Mouse (Mus musculus) hindbrain, postnatal 0 days (tissue): ENCODE results near the gene Dlx1. TPM values are rescaled to one million over a fixed set of nuclear protein-coding genes. Genes with fewer than 3 reads are reported as not detected.

Experiments used
- ATAC-seq: fragments of 200-750 bp; cut with Nextera tagmentation; 2 replicates; pipeline ENCODE4 v1.8.0; 2017; ENCODE audit warnings: mild to moderate bottlenecking, moderate TSS enrichment, moderate library complexity
- DNase-seq: peaks from one replicate; pipeline ENCODE4 v3.0.0-alpha.2; 2015; ENCODE audit warnings: low spot score
- H3K27ac ChIP-seq: fragments of 300-500 bp; sonication (generic); 2 replicates; pipeline ENCODE4 v1.5.1; 2014; ENCODE audit warnings: mild to moderate bottlenecking
- H3K27me3 ChIP-seq: fragments of 300-500 bp; sonication (generic); 2 replicates; pipeline ENCODE4 v1.6.1; 2014; ENCODE audit warnings: low read length, mixed read lengths; ENCODE audit not compliant: insufficient read depth
- H3K36me3 ChIP-seq: fragments of 300-500 bp; sonication (generic); 2 replicates; pipeline ENCODE4 v1.6.1; 2014; ENCODE audit warnings: low read length, mixed read lengths; ENCODE audit not compliant: insufficient read depth
- H3K4me1 ChIP-seq: fragments of 300-500 bp; sonication (generic); 2 replicates; pipeline ENCODE4 v1.6.1; 2014; ENCODE audit warnings: antibody characterized with exemption, low read length, mixed read lengths; ENCODE audit not compliant: insufficient read depth
- H3K4me2 ChIP-seq: fragments of 300-500 bp; sonication (generic); 2 replicates; pipeline ENCODE4 v1.6.1; 2014; ENCODE audit warnings: low read depth, mild to moderate bottlenecking, low read length, moderate library complexity, mixed read lengths
- H3K4me3 ChIP-seq: fragments of 300-500 bp; sonication (generic); 2 replicates; pipeline ENCODE4 v1.5.1; 2014; ENCODE audit warnings: low read length
- H3K9ac ChIP-seq: fragments of 300-500 bp; sonication (generic); replicated peaks from 2 replicates; pipeline ENCODE4 v1.6.1; 2014; ENCODE audit warnings: mild to moderate bottlenecking, low read length, moderate library complexity, mixed read lengths
- H3K9me3 ChIP-seq: fragments of 300-500 bp; sonication (generic); 2 replicates; pipeline ENCODE4 v1.6.1; 2016; ENCODE audit warnings: low read length, mixed read lengths
- CTCF ChIP-seq: IDR thresholded peaks from 2 replicates; pipeline ENCODE4 v1.5.1; 2016; ENCODE audit warnings: antibody characterized with exemption, control low read depth, low read depth
- WGBS: fragments of 180-500 bp; shearing (Covaris S2); extraction: QIAGEN DNeasy Blood & Tissue Kit; methylation state at CpG from one replicate; pipeline ENCODE4 v1.1.7; 2014; 5-methylcytosine and 5-hydroxymethylcytosine counted together
- polyA plus RNA-seq: library from polyadenylated mRNA; unstranded; fragments of >200 nt; fragmentation: Nextera tagmentation; extraction: Ambion mirVana; gene quantifications from 2 replicates; pipeline ENCODE4 v1.2.1, GENCODE M21; 2015
- total RNA-seq: library from RNA; depleted of rRNA; stranded (reverse); fragments of >200 nt; gene quantifications from 2 replicates; pipeline ENCODE4 v1.2.3, GENCODE M21; 2014

Dlx1 gene
- total and polyA plus RNA-seq, 2 experiments from 2014 or later = 3.5 TPM; not detected in 1

- H3K4me3 ChIP-seq = no peak overlapping the region
- ATAC-seq = no peak
Observed at GRCm38 (mm10) chr2:71531990-71532970, 4.4 kb downstream of the Dlx1 start.

DNA sequence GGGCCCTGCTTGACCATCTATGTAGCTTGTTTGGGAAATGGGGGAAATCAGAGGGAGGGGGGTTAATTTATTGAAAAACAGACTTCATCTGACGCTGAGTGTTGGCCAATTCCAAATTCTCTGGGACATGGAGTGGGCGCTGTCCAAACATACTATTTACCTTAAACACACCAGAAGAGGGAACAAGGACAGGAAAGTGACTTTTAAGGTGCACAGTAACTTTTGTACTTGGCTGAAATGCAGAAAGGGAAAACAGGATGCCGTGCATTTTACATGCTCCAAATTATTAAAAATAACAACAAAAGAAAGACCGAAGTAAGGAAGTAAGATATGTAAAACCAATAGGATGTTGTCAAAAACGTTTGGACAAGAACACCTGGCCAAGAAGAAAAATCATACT is 5.2 kb downstream of the Dlx1 start:
- H3K9me3 ChIP-seq = no peaks in the 10 kb centered on the region
- H3K9ac ChIP-seq = no peak overlapping the region
- no peak overlapping the region for H3K4me2 ChIP-seq
- no peaks in the 10 kb centered on the region for H3K36me3 ChIP-seq
- 11% methylated on average over 5 of the region's 5 CpGs for WGBS
- H3K27me3 ChIP-seq = peaks cover 78% of the 10 kb centered on the region
- no peaks in the 10 kb centered on the region for H3K4me1 ChIP-seq
- no peak overlapping the region for H3K27ac ChIP-seq
- ATAC-seq = no peak
- DNase-seq = no peak
- H3K4me3 ChIP-seq = no peak overlapping the region
- no peak for TF ChIP-seq CTCF

More at GRCm38 (mm10) chr2:71531990-71532970, 4.4 kb downstream of the Dlx1 start:
- Histone ChIP-seq H3K9ac (no peak overlapping the region), H3K4me2 (no peak overlapping the region), H3K27ac (no peak overlapping the region), H3K9me3 (no peaks in the 10 kb centered on the region), H3K36me3 (no peaks in the 10 kb centered on the region), H3K4me1 (no peaks in the 10 kb centered on the region), H3K27me3 (peaks cover 79% of the 10 kb centered on the region)
- no peak for DNase-seq
- no peak for TF ChIP-seq CTCF
- 1% methylated on average over 43 of the region's 43 CpGs for WGBS

DNA sequence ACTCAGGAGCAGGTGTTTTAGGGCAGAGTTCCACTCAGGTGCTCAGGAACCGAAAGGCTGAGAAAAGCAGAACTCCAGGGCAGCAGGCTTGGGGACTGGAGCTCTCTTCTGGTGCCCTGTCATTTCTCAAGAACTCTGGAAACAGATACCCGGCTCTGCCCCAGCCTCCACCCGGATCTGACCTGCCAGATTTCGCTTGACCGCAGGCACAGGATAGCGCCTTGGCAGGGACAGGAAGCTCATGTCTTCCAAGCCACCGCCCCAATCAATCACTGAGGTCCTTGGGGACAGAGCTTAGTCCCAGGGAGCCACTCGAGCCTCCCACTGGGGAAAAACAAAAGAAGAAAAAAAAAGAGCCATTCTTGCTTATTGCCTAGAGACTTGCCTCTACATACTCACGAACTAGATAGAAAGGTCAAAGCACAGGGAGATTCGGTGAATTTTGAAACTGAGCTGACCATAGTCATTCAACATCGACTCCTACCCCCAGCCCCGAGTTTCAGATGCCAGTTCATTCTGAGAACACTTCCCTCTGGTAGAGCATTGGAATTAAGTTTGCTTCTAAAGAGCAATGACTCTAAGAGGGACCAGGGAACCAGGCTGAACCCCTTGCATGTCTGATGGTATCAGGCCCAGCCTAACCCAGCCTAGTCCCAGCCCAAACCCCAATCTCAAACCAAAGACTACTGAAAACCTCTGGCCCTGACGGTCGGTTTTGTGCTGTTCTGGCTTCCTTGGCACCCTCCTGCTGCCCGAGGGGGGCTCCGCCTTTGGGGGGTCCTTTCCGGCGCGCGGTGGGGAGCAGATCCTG is 6.5 kb downstream of the Dlx1 start:
- TF ChIP-seq CTCF = no peak
- Histone ChIP-seq H3K4me3 (no peak overlapping the region), H3K9ac (no peak overlapping the region), H3K36me3 (no peaks in the 10 kb centered on the region), H3K27me3 (peaks cover 78% of the 10 kb centered on the region), H3K4me2 (no peak overlapping the region), H3K9me3 (no peaks in the 10 kb centered on the region), H3K27ac (no peak overlapping the region), H3K4me1 (no peaks in the 10 kb centered on the region)
- 2% methylated on average over 20 of the region's 20 CpGs for WGBS
- ATAC-seq = no peak
- no peak for DNase-seq

DNA sequence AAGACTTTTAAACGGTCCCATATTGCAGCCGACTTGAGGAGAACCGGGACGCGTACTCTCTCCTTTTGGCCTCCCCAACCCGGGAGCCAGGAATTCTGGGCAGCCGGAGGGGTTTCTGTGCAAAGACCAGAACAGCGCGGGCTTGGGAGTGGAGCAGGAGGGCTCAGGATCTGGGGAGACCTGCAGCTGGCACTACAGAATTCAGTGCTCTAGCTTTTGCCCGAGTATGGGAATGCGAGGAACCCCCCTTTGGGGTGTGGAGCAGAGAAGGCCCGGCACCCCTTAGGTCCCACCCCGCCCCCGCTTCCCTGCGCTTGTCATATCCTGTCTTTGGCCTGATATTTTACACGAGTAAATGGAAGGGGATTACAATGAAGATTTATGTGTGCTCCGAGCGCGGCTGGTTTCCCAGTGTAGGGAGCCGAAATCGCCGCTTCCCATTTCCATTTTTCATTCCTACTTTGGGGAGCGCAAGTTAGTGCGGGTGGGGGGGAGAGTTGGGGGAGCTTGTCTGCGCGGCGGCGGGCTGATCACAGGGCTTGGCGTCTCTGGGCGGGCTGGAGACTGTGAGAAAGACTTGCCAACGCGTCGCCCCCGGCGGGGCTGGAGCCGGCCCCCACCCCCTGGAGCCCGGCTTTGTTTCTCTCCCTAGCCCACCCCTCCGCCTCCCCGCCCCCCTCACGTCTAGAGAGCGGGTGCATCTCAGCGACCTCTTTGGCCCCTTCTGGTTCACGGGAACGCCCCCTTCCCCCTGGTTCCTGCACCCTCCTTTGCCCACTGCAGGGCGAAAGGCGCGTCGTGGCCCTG is 12.9 kb downstream of the Dlx1 start:
- H3K27me3 ChIP-seq = peaks cover 75% of the 10 kb centered on the region
- no peak for TF ChIP-seq CTCF
- WGBS = under 1% methylated on average over 42 of the region's 48 CpGs
- H3K4me2 ChIP-seq = no peak overlapping the region; the same call in 1 of the 2 replicates
- H3K9ac ChIP-seq = no peak overlapping the region
- no peak overlapping the region for H3K27ac ChIP-seq
- DNase-seq (no peak), ATAC-seq (no peak)
- H3K9me3 ChIP-seq = no peaks in the 10 kb centered on the region
- H3K4me1 ChIP-seq = peaks cover 2% of the 10 kb centered on the region; the same call in 1 of the 2 replicates
- H3K36me3 ChIP-seq = no peaks in the 10 kb centered on the region
- H3K4me3 ChIP-seq = no peak overlapping the region

DNA sequence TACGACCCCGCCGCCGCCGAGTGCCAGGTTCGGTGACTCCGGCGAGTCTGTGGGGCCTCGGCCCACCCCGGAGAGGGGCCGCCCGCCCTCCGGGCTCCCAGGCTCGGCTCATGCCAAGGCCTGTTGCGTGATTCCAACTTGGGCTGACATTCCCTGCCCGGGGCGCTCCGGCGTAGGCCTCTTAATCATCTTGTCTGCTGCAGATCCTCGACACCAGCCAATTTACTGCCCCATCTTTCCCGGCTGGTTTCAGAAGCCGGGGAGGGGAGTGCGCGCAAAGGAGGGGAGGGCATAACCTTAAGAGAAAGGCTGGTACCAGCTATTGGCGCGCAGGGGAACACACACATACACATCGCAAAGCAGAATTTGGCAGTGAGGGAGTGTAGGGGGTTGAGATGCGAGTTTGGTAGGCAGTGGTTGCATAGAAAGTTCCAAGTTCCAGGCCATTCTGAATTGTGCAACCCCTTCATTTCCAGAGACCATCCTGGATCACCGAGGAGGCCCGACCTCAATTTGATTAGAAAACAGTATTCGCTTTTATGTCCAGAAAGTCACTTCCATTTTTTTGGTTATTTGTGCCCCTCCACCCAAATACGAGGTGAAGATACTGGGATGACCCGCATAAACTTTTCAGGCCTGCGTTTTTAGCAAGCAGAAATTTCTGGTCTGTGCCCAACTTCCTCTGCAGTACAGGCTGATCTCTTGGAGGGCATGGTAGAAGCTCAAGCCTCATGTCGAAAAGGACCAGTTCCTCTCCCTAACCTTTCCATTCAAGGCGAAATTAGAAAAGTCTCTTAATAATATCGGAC is 13.7 kb downstream of the Dlx1 start:
- H3K9me3 ChIP-seq = no peaks in the 10 kb centered on the region
- TF ChIP-seq CTCF = no peak
- H3K4me3 ChIP-seq = no peak overlapping the region
- H3K27ac ChIP-seq = no peak overlapping the region
- peaks cover 75% of the 10 kb centered on the region for H3K27me3 ChIP-seq
- H3K4me1 ChIP-seq = peaks cover 8% of the 10 kb centered on the region; the same call in 1 of the 2 replicates
- no peak overlapping the region; the same call in 1 of the 2 replicates for H3K4me2 ChIP-seq
- WGBS = 3% methylated on average over 37 of the region's 37 CpGs
- no peak overlapping the region for H3K9ac ChIP-seq
- ATAC-seq = no peak
- no peak for DNase-seq
- H3K36me3 ChIP-seq = no peaks in the 10 kb centered on the region
